Mouse (Mus musculus) liver, embryonic 15.5 days (tissue): Measurements from ENCODE around the gene Mcpt4. TPM values are rescaled to one million over a fixed set of nuclear protein-coding genes. Genes with fewer than 3 reads are reported as not detected.
"Not testable (repeated sequence)": the region's sequence is repeated elsewhere in the genome, so short reads cannot be mapped to it uniquely, and the experiment has no call there.

Experiments used
- ATAC-seq: fragments of 200-750 bp; cut with Nextera tagmentation; 2 replicates; pipeline ENCODE4 v1.8.0; 2017; ENCODE audit warnings: moderate number of reproducible peaks, mild to moderate bottlenecking, moderate library complexity; ENCODE audit not compliant: insufficient read depth
- H3K27ac ChIP-seq: fragments of 300-500 bp; sonication (generic); replicated peaks from 2 replicates; pipeline ENCODE4 v1.5.1; 2015; ENCODE audit warnings: mild to moderate bottlenecking, inconsistent platforms
- H3K27me3 ChIP-seq: fragments of 300-500 bp; sonication (generic); 2 replicates; pipeline ENCODE4 v1.6.1; 2015; ENCODE audit warnings: mild to moderate bottlenecking, inconsistent platforms
- H3K36me3 ChIP-seq: fragments of 300-500 bp; sonication (generic); replicated peaks from 2 replicates; pipeline ENCODE4 v1.6.1; 2015; ENCODE audit warnings: moderate library complexity, mild to moderate bottlenecking, inconsistent platforms
- H3K4me1 ChIP-seq: fragments of 300-500 bp; sonication (generic); replicated peaks from 2 replicates; pipeline ENCODE4 v1.6.1; 2015; ENCODE audit warnings: inconsistent platforms
- H3K4me2 ChIP-seq: fragments of 300-500 bp; sonication (generic); 2 replicates; pipeline ENCODE4 v1.6.1; 2015; ENCODE audit warnings: moderate library complexity, mild to moderate bottlenecking, inconsistent platforms
- H3K4me3 ChIP-seq: fragments of 300-500 bp; sonication (generic); replicated peaks from 2 replicates; pipeline ENCODE4 v1.5.1; 2015; ENCODE audit warnings: mild to moderate bottlenecking, inconsistent platforms
- H3K9ac ChIP-seq: fragments of 300-500 bp; sonication (generic); 2 replicates; pipeline ENCODE4 v1.6.1; 2015; ENCODE audit warnings: moderate library complexity, mild to moderate bottlenecking, inconsistent platforms
- H3K9me3 ChIP-seq: fragments of 300-500 bp; sonication (generic); replicated peaks from 2 replicates; pipeline ENCODE4 v1.6.1; 2016; ENCODE audit warnings: inconsistent platforms
- WGBS: fragments of 180-500 bp; shearing (Covaris S2); methylation state at CpG from one replicate; pipeline ENCODE4 v1.1.7; 2015; ENCODE audit warnings: mixed read lengths; ENCODE audit not compliant: insufficient replicate concordance; 5-methylcytosine and 5-hydroxymethylcytosine counted together
- polyA plus RNA-seq: library from polyadenylated mRNA; unstranded; fragments of >200 nt; fragmentation: Nextera tagmentation; extraction: Ambion mirVana; gene quantifications from 2 replicates; pipeline ENCODE4 v1.2.1, GENCODE M21; 2015

Gene Mcpt4
- not detected in 2 replicates for polyA plus RNA-seq

- H3K4me2 ChIP-seq, H3K4me3 ChIP-seq, H3K27ac ChIP-seq, ATAC-seq, H3K9ac ChIP-seq, H3K9me3 ChIP-seq, H3K4me1 ChIP-seq, H3K27me3 ChIP-seq, H3K36me3 ChIP-seq: not testable (repeated sequence)
- 34% methylated on average over 3 of the region's 3 CpGs for WGBS
Measured at GRCm38 (mm10) chr14:56062213-56062612, at the start of gene Mcpt4. Gene Mcpt4, minus strand, starts transcription at chr14:56062313.

GRCm38 (mm10) chr14:56105447-56106180, 43.5 kb upstream of the Mcpt4 start:
- 65% methylated on average over 13 of the region's 13 CpGs for WGBS

GRCm38 (mm10) chr14:56105016-56105415, 42.9 kb upstream of the Mcpt4 start:
- Histone ChIP-seq H3K4me3 (no peak overlapping the region), H3K9ac (no peak overlapping the region), H3K4me1 (no peaks in the 10 kb centered on the region), H3K27ac (no peak overlapping the region), H3K27me3 (no peaks in the 10 kb centered on the region), H3K36me3 (no peaks in the 10 kb centered on the region), H3K9me3 (no peaks in the 10 kb centered on the region), H3K4me2 (no peak overlapping the region)
- no peak for ATAC-seq
- WGBS = 50% methylated on average over 5 of the region's 5 CpGs

More at GRCm38 (mm10) chr14:56105447-56106180, 43.5 kb upstream of the Mcpt4 start:
- no peak overlapping the region for H3K9ac ChIP-seq
- no peak for ATAC-seq
- no peak overlapping the region for H3K27ac ChIP-seq
- H3K36me3 ChIP-seq = no peaks in the 10 kb centered on the region
- H3K4me1 ChIP-seq = no peaks in the 10 kb centered on the region
- H3K4me3 ChIP-seq = no peak overlapping the region
- no peak overlapping the region for H3K4me2 ChIP-seq
- H3K9me3 ChIP-seq = no peaks in the 10 kb centered on the region
- H3K27me3 ChIP-seq = no peaks in the 10 kb centered on the region

- H3K9me3 ChIP-seq = no peaks in the 10 kb centered on the region
- 49% methylated on average over 3 of the region's 3 CpGs for WGBS
- H3K4me2 ChIP-seq = no peak overlapping the region
- no peaks in the 10 kb centered on the region for H3K4me1 ChIP-seq
- no peaks in the 10 kb centered on the region for H3K36me3 ChIP-seq
- no peak overlapping the region for H3K27ac ChIP-seq
- no peak for ATAC-seq
- no peak overlapping the region for H3K4me3 ChIP-seq
- H3K27me3 ChIP-seq = no peaks in the 10 kb centered on the region
- no peak overlapping the region for H3K9ac ChIP-seq
Measured at GRCm38 (mm10) chr14:56103452-56103851, 41.3 kb upstream of the Mcpt4 start.

GRCm38 (mm10) chr14:56102386-56102785, 40.3 kb upstream of the Mcpt4 start, which contains the start of gene Ctsg:
Gene Ctsg, minus strand, starts transcription at chr14:56102574.
- H3K4me3 ChIP-seq = no peak within 1 kb of the TSS
- ATAC-seq = no peak
- H3K9me3 ChIP-seq = no peaks in the 10 kb centered on the region
- 36% methylated on average over 10 of the region's 10 CpGs for WGBS
- no peak within 1 kb of the TSS for H3K4me2 ChIP-seq
- no peak within 1 kb of the TSS for H3K27ac ChIP-seq
- no peaks in the 10 kb centered on the region for H3K27me3 ChIP-seq
- no peaks in the 10 kb centered on the region for H3K36me3 ChIP-seq
- H3K4me1 ChIP-seq = no peaks in the 10 kb centered on the region
- no peak within 1 kb of the TSS for H3K9ac ChIP-seq

GRCm38 (mm10) chr14:56098940-56099339, 36.8 kb upstream of the Mcpt4 start:
- H3K4me2 ChIP-seq = no peak overlapping the region
- 56% methylated on average over 4 of the region's 4 CpGs for WGBS
- H3K4me1 ChIP-seq = no peaks in the 10 kb centered on the region
- no peak for ATAC-seq
- no peaks in the 10 kb centered on the region for H3K36me3 ChIP-seq
- H3K27me3 ChIP-seq = no peaks in the 10 kb centered on the region
- H3K9ac ChIP-seq = no peak overlapping the region
- H3K9me3 ChIP-seq = no peaks in the 10 kb centered on the region
- no peak overlapping the region for H3K27ac ChIP-seq
- no peak overlapping the region for H3K4me3 ChIP-seq

GRCm38 (mm10) chr14:56097597-56097996, 35.5 kb upstream of the Mcpt4 start:
- no peak overlapping the region for H3K4me2 ChIP-seq
- no peak overlapping the region for H3K9ac ChIP-seq
- ATAC-seq = no peak
- no peaks in the 10 kb centered on the region for H3K36me3 ChIP-seq
- no peak overlapping the region for H3K4me3 ChIP-seq
- WGBS = 54% methylated on average over 1 of the region's 1 CpGs
- no peaks in the 10 kb centered on the region for H3K27me3 ChIP-seq
- no peak overlapping the region for H3K27ac ChIP-seq
- H3K9me3 ChIP-seq = no peaks in the 10 kb centered on the region
- no peaks in the 10 kb centered on the region for H3K4me1 ChIP-seq

GRCm38 (mm10) chr14:56093353-56093752, 31.2 kb upstream of the Mcpt4 start:
- no peak for ATAC-seq
- no peaks in the 10 kb centered on the region for H3K27me3 ChIP-seq
- H3K36me3 ChIP-seq = no peaks in the 10 kb centered on the region
- H3K9me3 ChIP-seq = no peaks in the 10 kb centered on the region
- no peak overlapping the region for H3K4me2 ChIP-seq
- no peak overlapping the region for H3K9ac ChIP-seq
- WGBS = 23% methylated on average over 2 of the region's 2 CpGs
- no peak overlapping the region for H3K4me3 ChIP-seq
- H3K4me1 ChIP-seq = no peaks in the 10 kb centered on the region
- H3K27ac ChIP-seq = no peak overlapping the region

GRCm38 (mm10) chr14:56086711-56087110, 24.6 kb upstream of the Mcpt4 start:
- Histone ChIP-seq H3K9me3 (no peaks in the 10 kb centered on the region), H3K4me1 (no peaks in the 10 kb centered on the region), H3K27ac (no peak overlapping the region), H3K36me3 (no peaks in the 10 kb centered on the region), H3K4me3 (no peak overlapping the region), H3K4me2 (no peak overlapping the region), H3K9ac (no peak overlapping the region), H3K27me3 (no peaks in the 10 kb centered on the region)
- WGBS = 32% methylated on average over 3 of the region's 3 CpGs
- no peak for ATAC-seq

- no peak within 1 kb of the TSS for H3K9ac ChIP-seq
Measured at GRCm38 (mm10) chr14:56085167-56085566, 23.1 kb upstream of the Mcpt4 start, which contains the start of gene Mcpt8. Gene Mcpt8, minus strand, starts transcription at chr14:56085273.

GRCm38 (mm10) chr14:56082016-56082415, 19.9 kb upstream of the Mcpt4 start:
- Histone ChIP-seq H3K27me3 (no peaks in the 10 kb centered on the region), H3K9ac (no peak overlapping the region), H3K9me3 (no peaks in the 10 kb centered on the region), H3K27ac (no peak overlapping the region), H3K4me2 (no peak overlapping the region), H3K36me3 (no peaks in the 10 kb centered on the region), H3K4me3 (no peak overlapping the region), H3K4me1 (no peaks in the 10 kb centered on the region)
- ATAC-seq = no peak
- WGBS = 47% methylated on average over 4 of the region's 4 CpGs

More at GRCm38 (mm10) chr14:56085167-56085566, 23.1 kb upstream of the Mcpt4 start, which contains the start of gene Mcpt8:
- no peaks in the 10 kb centered on the region for H3K9me3 ChIP-seq
- no peaks in the 10 kb centered on the region for H3K4me1 ChIP-seq
- no peak within 1 kb of the TSS for H3K27ac ChIP-seq
- WGBS = 74% methylated on average over 2 of the region's 2 CpGs
- no peak within 1 kb of the TSS for H3K4me2 ChIP-seq
- H3K4me3 ChIP-seq = no peak within 1 kb of the TSS
- ATAC-seq = no peak
- no peaks in the 10 kb centered on the region for H3K27me3 ChIP-seq
- H3K36me3 ChIP-seq = no peaks in the 10 kb centered on the region

- Histone ChIP-seq H3K9me3 (no peaks in the 10 kb centered on the region), H3K4me2 (no peak overlapping the region), H3K4me1 (peaks cover 5% of the 10 kb centered on the region), H3K27ac (no peak overlapping the region), H3K36me3 (no peaks in the 10 kb centered on the region), H3K27me3 (no peaks in the 10 kb centered on the region), H3K9ac (no peak overlapping the region), H3K4me3 (no peak overlapping the region)
- 33% methylated on average over 4 of the region's 4 CpGs for WGBS
- no peak for ATAC-seq
Measured at GRCm38 (mm10) chr14:56057722-56058121, 4.4 kb downstream of the Mcpt4 start.
